Mouse (Mus musculus): ENCODE measurements around the gene Irf2bp2. TPM values are rescaled to one million over a fixed set of nuclear protein-coding genes. Genes with fewer than 3 reads are reported as not detected.
A peak's percentile ranks its signal among the peaks of the same experiment; 100 is the strongest.

Irf2bp2 gene
- total and polyA plus RNA-seq, 2 experiments from 2014 or later, result 10.2 to 91.5 TPM

DNA sequence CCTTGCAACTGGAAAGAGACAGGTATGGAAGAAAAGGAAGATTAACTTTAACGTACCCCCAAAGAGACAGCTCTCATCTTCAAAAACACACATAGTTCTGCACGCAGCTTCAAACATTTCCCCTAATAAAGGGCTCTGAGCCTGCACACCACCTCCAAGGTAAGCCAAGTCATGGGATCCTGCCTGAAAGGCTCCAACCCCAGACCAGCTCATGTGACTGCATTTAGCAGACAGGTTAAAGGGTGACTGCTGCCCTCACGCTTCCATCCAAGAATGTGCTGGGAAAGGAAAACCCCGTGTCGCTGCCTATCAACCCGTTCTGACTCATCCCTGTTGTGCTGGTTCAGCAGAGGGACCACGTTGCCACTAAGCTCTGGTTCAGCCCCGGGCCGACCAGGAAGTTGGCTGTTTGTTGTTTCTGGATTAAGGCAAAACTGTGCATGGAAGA lies 1.9 kb downstream of the Irf2bp2 start:
- Histone ChIP-seq H3K4me3 (ENCODE audit: low read length) (peak overlapping the region; percentile 98), H3K36me3 (ENCODE audit: insufficient read depth, low read length) (peaks cover 5% of the 10 kb centered on the region), H3K9me3 (ENCODE audit: low read length) (no peaks in the 10 kb centered on the region), H3K27me3 (ENCODE audit: insufficient read depth, low read length) (no peaks in the 10 kb centered on the region), H3K9ac (replicated peaks; ENCODE audit: low read length) (peak overlapping the region; percentile 99), H3K4me1 (ENCODE audit: insufficient read depth, low read length) (peaks cover 31% of the 10 kb centered on the region), H3K27ac (peak overlapping the region; percentile 100), H3K4me2 (ENCODE audit: low read depth, low read length) (peak overlapping the region; percentile 99)
- WGBS, result 1% methylated on average over 9 of the region's 9 CpGs
- TF ChIP-seq CTCF (IDR thresholded peaks at IDR 0.05; ENCODE audit: low read depth), result no peak
- DNase-seq (ENCODE audit: low spot score) (peak; percentile 61), ATAC-seq (no peak)

DNA sequence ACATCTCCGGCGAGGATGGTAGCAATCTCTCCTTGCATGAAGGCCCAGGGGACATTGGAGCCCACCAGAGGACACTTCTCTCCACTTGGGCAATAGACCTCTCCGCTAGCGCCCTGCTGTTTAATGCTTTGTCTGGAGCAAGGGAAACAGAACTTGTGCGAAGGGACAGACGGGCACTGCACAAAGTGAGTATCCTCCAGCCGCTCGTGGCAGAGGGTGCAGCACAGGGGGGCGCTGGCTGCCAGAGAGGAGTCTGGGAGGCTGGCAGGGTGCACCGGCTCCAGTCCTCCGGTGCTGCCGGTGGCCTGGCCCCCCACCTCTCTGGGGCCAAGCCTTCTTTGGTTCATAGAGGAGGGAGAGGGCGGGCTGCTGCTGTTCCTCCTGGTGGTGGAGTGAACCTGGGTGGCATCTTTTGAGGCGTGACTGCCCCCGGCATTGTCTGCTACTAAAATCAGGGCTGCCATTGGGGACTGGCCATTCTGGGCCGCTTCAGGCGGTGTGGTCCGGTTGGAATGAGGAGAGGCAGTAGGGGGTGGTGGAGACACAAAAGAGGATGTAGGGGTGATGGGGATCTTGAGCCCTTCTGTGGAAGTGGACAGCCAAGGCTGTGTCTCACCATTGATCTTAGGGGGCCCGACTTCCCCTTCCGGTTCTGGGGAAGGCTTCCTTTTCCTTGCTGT lies 2.5 kb downstream of the Irf2bp2 start:
- no peak; the same call in 1 of the 2 replicates for TF ChIP-seq CTCF (IDR thresholded peaks at IDR 0.05; ENCODE audit: low read depth)
- H3K9ac ChIP-seq (replicated peaks; ENCODE audit: low read length), result peak overlapping the region; percentile 99
- peaks cover 31% of the 10 kb centered on the region for H3K4me1 ChIP-seq (ENCODE audit: insufficient read depth, low read length)
- H3K4me2 ChIP-seq (ENCODE audit: low read depth, low read length), result peak overlapping the region; percentile 99
- WGBS, result 1% methylated on average over 20 of the region's 20 CpGs
- H3K9me3 ChIP-seq (ENCODE audit: low read length), result no peaks in the 10 kb centered on the region
- no peaks in the 10 kb centered on the region for H3K27me3 ChIP-seq (ENCODE audit: insufficient read depth, low read length)
- H3K36me3 ChIP-seq (ENCODE audit: insufficient read depth, low read length), result peaks cover 5% of the 10 kb centered on the region
- DNase-seq (ENCODE audit: low spot score), result peak; percentile 56
- peak overlapping the region; percentile 100 for H3K27ac ChIP-seq
- no peak for ATAC-seq
- peak overlapping the region; percentile 98 for H3K4me3 ChIP-seq (ENCODE audit: low read length)

DNA sequence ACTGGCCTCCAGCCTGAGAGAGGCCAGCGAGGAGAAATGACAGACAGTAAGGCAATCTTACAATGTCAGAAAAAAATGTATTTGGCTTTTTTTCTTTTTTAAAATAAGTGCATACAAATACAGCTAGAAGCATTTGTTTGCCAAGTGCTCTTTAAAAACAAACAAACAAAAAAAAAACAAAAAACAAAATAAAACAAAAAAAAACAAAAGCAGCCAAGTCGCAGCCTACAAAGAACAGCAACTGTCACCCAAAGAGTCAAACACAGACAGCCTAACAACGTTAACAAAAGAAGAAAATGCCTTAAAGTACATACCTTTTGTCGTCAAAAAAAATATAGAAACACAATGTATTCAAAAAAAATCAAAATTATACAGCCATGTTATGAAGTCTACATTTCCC lies 3.2 kb downstream of the Irf2bp2 start:
- Histone ChIP-seq H3K9me3 (ENCODE audit: low read length) (no peaks in the 10 kb centered on the region), H3K36me3 (ENCODE audit: insufficient read depth, low read length) (peaks cover 5% of the 10 kb centered on the region), H3K27me3 (ENCODE audit: insufficient read depth, low read length) (no peaks in the 10 kb centered on the region), H3K9ac (replicated peaks; ENCODE audit: low read length) (peak overlapping the region; percentile 58), H3K4me2 (ENCODE audit: low read depth, low read length) (peak overlapping the region; percentile 99), H3K4me3 (ENCODE audit: low read length) (peak overlapping the region; percentile 98), H3K4me1 (ENCODE audit: insufficient read depth, low read length) (peaks cover 29% of the 10 kb centered on the region), H3K27ac (peak overlapping the region; percentile 27; the same call in 1 of the 2 replicates)
- DNase-seq (ENCODE audit: low spot score) (no peak), ATAC-seq (no peak)
- 10% methylated on average over 4 of the region's 4 CpGs for WGBS
- no peak for TF ChIP-seq CTCF (IDR thresholded peaks at IDR 0.05; ENCODE audit: low read depth)

DNA sequence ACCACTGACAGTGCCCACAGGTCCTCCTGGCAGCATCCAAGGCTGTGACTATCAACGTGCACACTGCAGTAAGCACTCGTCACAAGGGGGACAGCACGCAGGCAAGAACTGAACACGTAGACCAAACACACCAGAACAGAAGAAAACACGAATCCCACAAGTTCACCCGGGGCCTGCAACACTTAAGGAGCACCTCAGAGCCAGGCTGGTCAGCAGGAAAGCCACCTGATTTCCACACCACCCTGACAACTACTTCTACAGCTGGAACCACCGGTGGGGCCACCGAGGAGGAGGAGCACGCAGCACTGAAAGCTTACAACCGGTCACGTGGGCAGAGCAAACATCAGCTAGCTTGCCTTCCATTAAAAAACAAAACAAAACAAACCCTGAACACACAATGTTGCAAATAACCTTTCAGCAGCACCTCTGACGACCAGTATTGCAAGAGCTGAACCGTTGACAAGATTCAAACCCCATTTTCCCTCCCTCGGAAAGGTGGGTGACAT lies 3.7 kb downstream of the Irf2bp2 start:
- peak overlapping the region; percentile 27 for H3K27ac ChIP-seq
- ATAC-seq (no peak), DNase-seq (ENCODE audit: low spot score) (no peak)
- H3K36me3 ChIP-seq (ENCODE audit: insufficient read depth, low read length), result peaks cover 5% of the 10 kb centered on the region
- H3K4me1 ChIP-seq (ENCODE audit: insufficient read depth, low read length), result peaks cover 25% of the 10 kb centered on the region
- peak overlapping the region; percentile 99 for H3K4me2 ChIP-seq (ENCODE audit: low read depth, low read length)
- H3K27me3 ChIP-seq (ENCODE audit: insufficient read depth, low read length), result no peaks in the 10 kb centered on the region
- peak overlapping the region; percentile 58 for H3K9ac ChIP-seq (replicated peaks; ENCODE audit: low read length)
- no peaks in the 10 kb centered on the region for H3K9me3 ChIP-seq (ENCODE audit: low read length)
- TF ChIP-seq CTCF (IDR thresholded peaks at IDR 0.05; ENCODE audit: low read depth), result no peak
- H3K4me3 ChIP-seq (ENCODE audit: low read length), result peak overlapping the region; percentile 98
- 3% methylated on average over 14 of the region's 14 CpGs for WGBS

DNA sequence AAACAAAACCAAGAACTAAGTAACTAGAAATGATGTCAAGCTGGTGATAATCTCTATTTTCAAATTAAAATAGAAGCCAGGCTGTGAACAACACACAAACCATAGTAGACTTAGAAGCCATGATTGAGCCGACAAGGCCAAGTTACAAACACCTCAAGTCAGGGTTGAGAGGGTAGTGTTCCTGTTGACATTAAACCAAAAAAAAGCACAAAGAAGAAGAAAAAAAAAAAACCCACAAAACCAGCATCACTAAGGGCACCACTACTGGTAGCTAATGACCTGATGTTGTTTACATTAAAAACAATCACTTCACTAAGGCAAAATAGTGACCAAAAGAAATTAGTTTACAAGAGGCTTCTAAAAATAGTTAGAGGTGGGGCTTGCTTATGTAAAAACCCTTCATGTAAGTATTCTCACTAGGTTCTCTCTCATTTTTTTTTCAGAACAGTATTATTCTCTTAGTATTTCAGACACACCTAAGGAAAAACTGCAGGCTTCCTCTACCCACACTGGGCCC lies 4.2 kb downstream of the Irf2bp2 start:
- peaks cover 5% of the 10 kb centered on the region for H3K36me3 ChIP-seq (ENCODE audit: insufficient read depth, low read length)
- peak overlapping the region; percentile 58 for H3K9ac ChIP-seq (replicated peaks; ENCODE audit: low read length)
- ATAC-seq, result no peak
- H3K4me2 ChIP-seq (ENCODE audit: low read depth, low read length), result peak overlapping the region; percentile 99
- H3K4me1 ChIP-seq (ENCODE audit: insufficient read depth, low read length), result peaks cover 29% of the 10 kb centered on the region
- peak overlapping the region; percentile 98 for H3K4me3 ChIP-seq (ENCODE audit: low read length)
- no peak for TF ChIP-seq CTCF (IDR thresholded peaks at IDR 0.05; ENCODE audit: low read depth)
- H3K27me3 ChIP-seq (ENCODE audit: insufficient read depth, low read length), result no peaks in the 10 kb centered on the region
- 13% methylated on average over 1 of the region's 1 CpGs for WGBS
- H3K9me3 ChIP-seq (ENCODE audit: low read length), result no peaks in the 10 kb centered on the region
- DNase-seq (ENCODE audit: low spot score), result no peak
- H3K27ac ChIP-seq, result peak overlapping the region; percentile 27

DNA sequence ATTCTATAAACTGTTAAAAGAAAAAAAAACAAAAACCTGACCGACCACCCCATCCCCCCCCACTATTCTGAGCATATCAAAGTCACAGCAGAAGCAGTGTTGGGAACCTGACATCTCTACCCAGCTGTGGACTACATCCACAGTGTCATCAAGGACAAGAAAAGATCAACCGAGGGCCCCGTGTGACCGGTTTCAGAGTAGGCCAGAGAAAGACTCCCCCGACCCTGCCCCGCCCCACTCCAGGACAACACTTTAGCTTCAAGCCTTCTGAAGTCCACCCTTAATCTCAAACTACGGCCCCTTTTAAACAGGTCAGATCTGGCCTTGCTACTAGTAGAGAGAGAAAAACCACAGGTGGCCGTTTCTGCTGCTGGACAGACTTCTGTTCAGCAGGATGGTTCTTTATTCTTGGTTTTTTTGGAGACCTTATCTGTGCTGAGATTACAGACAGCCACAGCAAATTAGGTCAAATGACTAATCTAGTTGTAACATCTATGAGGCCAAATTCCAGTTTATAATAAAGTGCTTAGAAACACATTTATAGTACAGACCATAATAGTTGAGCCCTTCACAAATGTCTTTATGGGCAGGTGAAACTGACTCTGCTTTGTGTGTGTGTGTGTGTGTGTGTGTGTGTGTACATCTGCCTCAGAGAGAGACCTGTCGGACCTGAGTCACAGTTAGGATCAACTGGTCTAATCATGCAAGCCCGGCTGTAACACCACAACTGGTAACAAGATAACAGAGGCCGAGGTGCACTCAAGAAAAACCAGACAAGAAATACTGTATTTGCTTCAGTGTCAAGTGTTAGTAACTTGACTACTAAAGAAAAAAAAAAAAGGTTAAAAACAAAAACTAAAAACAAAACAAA lies 4.9 kb downstream of the Irf2bp2 start:
- Histone ChIP-seq H3K9me3 (ENCODE audit: low read length) (no peaks in the 10 kb centered on the region), H3K9ac (replicated peaks; ENCODE audit: low read length) (peak overlapping the region; percentile 41), H3K36me3 (ENCODE audit: insufficient read depth, low read length) (peaks cover 5% of the 10 kb centered on the region), H3K4me1 (ENCODE audit: insufficient read depth, low read length) (peaks cover 30% of the 10 kb centered on the region), H3K27me3 (ENCODE audit: insufficient read depth, low read length) (no peaks in the 10 kb centered on the region), H3K27ac (no peak overlapping the region), H3K4me3 (ENCODE audit: low read length) (peak overlapping the region; percentile 98), H3K4me2 (ENCODE audit: low read depth, low read length) (peak overlapping the region; percentile 99)
- no peak for DNase-seq (ENCODE audit: low spot score)
- ATAC-seq, result no peak
- 20% methylated on average over 11 of the region's 11 CpGs for WGBS
- TF ChIP-seq CTCF (IDR thresholded peaks at IDR 0.05; ENCODE audit: low read depth), result no peak
